Mouse (Mus musculus): ENCODE measurements at regions not wholly inside any gene's neighbourhood (a gene's known extent, or its start where the extent isn't known, plus 50 kb on each side); places are given as distances from the start of the nearest gene placed in this dataset.

DNA sequence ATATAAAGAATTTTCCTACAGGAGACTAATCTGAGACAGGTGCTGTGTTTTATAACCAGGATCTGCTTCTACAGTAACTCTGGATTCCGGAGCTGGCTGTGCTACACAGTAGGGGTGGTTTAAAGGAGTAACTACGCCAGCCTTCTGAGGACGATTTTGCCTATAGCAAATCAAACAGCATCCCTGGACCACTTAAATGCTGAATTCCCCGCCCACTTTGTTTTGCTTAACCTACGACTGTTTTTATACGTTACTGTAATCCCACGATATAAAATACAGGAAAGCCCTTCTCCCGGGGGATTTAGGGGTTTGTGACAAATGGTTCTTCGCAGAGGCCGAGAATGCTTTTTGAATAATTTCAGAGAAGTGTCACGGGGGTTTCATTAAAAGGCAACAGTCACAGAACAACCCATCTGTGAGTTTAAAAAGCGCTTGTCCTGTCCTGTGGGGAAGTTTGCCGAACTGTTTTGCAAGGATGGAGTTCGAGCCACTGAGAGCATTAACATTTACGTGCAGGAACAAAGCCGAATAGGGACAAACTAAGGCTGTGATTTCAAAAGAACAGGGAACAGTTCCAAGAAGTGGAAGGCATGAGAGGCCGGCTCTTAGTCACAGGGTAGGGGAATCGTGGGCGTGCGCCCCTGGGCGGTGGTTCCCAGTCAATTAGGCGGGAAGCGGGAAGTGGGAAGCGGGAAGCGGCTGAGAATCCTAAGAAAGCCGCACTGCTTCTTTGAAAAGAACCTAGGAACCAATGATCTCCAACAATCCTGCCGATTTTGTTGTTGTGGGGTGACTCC is 49.7 kb upstream of the Hnrnpa3 start:
- TF ChIP-seq POLR2A (IDR thresholded peaks at IDR 0.05; ENCODE audit: insufficient read depth, low read length) = no peak
- TF ChIP-seq CTCF (IDR thresholded peaks at IDR 0.05; ENCODE audit: low read depth, low read length) = no peak
